ENCODE assay signal across 20 mouse cellular contexts in the genomic region with DNA sequence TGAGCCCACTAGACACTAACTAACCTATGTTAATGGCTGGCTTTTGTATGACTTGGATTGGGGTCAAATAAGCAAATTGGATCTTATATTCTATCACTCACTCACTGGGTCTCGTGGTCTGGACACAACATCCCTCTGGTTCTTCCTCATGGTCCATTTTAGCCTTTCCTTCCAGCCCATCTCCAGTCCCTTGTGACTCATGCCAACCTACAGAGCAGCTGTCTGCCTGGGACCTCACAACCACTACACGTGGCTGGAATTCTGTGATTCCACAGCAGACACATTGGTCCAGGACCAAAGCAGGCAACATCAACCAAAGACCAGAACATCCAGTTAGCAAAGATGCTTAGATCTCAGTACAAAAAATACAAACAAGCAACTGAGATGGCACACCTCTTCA.
"Had no signal": no experiment of that assay in that cellular context is flagged by ENCODE, and none has a peak within 500 bp of the region (broad histone marks: within the 10 kb centered on the region; RNA-seq: fewer than 3 reads in every experiment).

No protein-coding gene starts in this region.

- DNase-seq: kidney, adult 2 months; kidney, postnatal 25 days; layer of hippocampus, adult 9-11 months; liver, postnatal 0 days; lung, embryonic 14.5 days; retina, postnatal 1 day; spleen, adult 18-20 months; thymus, postnatal 25 days had no signal

- H3K4me3 ChIP-seq: layer of hippocampus, adult 2 months; left cerebral cortex, adult 2 months; limb, embryonic 12.5 days; limb, embryonic 15.5 days; megakaryocyte, embryonic 14.5 days; midbrain, embryonic 12.5 days; midbrain, embryonic 15.5 days; neural tube, embryonic 13.5 days; stomach, embryonic 15.5 days had no signal

- H3K4me2 ChIP-seq: limb, embryonic 12.5 days; limb, embryonic 15.5 days; liver, embryonic 11.5 days; lung, embryonic 14.5 days; midbrain, embryonic 12.5 days; midbrain, embryonic 15.5 days; neural tube, embryonic 13.5 days; stomach, embryonic 15.5 days had no signal

- ATAC-seq: intestine, postnatal 0 days; liver, postnatal 0 days; lung, postnatal 0 days; midbrain, embryonic 15.5 days had no signal

- H3K27me3 ChIP-seq: limb, embryonic 12.5 days; limb, embryonic 15.5 days; megakaryocyte, embryonic 14.5 days; midbrain, embryonic 12.5 days; midbrain, embryonic 15.5 days; neural tube, embryonic 13.5 days; stomach, embryonic 15.5 days had no signal
